Mouse (Mus musculus) fibroblast of lung, adult 2 months (primary cell): ENCODE measurements around the gene Olfr877.

ENCODE experiments used
- DNase-seq: peaks from one replicate; pipeline ENCODE4 v3.0.0-alpha.2; 2011; ENCODE audit warnings: low read depth

The Olfr877 gene

GRCm38 (mm10) chr9:37853969-37854368, at the start of gene Olfr877:
Gene Olfr877, plus strand, starts transcription at chr9:37854269.
- no peak for DNase-seq

GRCm38 (mm10) chr9:37807235-37807634, 46.8 kb upstream of the Olfr877 start:
- DNase-seq, result no peak

- DNase-seq, result peak; percentile 16
Measured at GRCm38 (mm10) chr9:37808456-37808855, 45.6 kb upstream of the Olfr877 start.

GRCm38 (mm10) chr9:37808976-37809375, 45.1 kb upstream of the Olfr877 start:
- no peak for DNase-seq

GRCm38 (mm10) chr9:37814696-37815095, 39.4 kb upstream of the Olfr877 start:
- DNase-seq, result no peak

DNA sequence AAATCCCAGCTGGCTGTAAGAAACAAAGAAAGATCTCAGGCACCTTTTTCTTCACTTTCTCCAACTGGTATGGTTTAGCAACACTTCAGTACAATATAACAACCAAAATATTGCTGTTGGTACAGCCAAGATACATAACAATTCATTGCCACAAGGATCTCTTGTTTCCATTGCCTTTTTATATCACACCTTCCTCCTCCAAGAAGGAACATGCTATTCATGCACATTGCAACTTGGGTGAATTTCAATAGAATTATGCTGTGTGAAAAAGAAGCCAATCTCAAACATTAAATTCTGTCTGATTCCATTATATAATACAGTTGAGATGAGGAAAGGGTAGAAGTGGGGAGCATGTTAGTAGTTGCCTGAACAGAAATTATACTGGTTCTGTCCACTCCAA, 24.2 kb upstream of the Olfr877 start:
- no peak for DNase-seq

DNA sequence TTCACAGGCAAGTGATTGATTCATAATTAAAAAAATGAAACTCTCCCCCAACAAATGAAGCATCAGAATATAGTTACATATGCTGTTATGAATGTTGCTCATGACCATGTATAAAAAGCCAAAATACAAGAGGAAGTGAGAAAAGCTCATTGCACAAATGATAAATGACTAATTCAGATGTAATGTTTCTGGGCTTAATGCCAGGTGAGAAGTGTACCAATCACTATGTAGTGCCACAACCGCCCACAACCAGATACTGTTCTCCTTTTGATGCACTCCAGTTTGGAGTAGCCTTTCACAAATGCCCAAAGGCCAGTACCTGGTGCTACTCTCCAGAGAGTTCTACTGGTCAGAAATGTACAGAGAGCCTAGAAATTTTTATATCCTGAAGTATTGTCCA, 20.7 kb upstream of the Olfr877 start:
- DNase-seq, result peak; percentile 22

DNA sequence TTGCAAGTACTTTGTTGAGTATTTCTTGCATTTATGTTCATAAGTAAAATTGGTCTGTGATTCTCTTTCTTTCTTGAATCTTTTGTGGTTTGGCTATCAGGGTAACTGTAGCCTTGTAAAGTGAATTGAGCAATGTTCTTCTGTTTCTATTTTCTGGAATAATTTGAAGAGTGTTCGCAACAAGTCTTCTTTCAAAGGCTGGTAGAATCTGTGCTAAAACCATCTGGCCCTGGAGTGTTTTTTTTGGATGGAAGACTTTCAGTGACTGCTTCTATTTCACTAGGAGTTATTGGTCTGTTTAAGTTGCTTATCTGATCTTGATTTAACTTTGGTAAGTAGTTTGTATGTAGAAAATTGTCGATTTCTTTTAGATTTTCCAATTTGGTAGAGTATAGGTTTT, 4.8 kb upstream of the Olfr877 start:
- DNase-seq, result no peak

DNA sequence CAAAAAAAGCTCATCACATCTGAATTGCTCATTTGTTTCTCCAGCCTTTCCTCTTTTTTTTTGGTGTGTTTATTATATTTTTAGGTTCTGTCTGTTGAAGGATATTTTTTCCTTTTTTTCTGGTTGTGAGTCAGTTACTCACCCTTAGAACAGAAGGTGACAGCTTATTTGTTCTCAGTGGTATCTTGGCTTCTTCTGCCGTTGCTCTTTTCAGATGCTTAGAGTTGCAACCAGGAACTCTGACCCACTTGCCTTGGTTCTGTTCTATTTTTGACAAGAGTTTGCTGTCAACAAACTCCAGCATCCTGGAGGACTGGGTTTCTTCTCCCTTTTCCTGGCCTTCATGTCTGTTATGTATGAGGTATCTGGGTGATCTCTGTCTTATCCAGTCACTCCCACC, 9.3 kb downstream of the Olfr877 start:
- no peak for DNase-seq

GRCm38 (mm10) chr9:37870246-37870645, 16.2 kb downstream of the Olfr877 start:
- no peak for DNase-seq

- DNase-seq, result no peak
Measured at GRCm38 (mm10) chr9:37871097-37871496, 17.0 kb downstream of the Olfr877 start.

GRCm38 (mm10) chr9:37871536-37871935, 17.5 kb downstream of the Olfr877 start:
- no peak for DNase-seq

GRCm38 (mm10) chr9:37890960-37891359, 36.9 kb downstream of the Olfr877 start:
- DNase-seq, result no peak

GRCm38 (mm10) chr9:37896661-37897060, 42.6 kb downstream of the Olfr877 start, which contains the start of gene Olfr145:
Gene Olfr145, plus strand, starts transcription at chr9:37896724.
- no peak for DNase-seq

GRCm38 (mm10) chr9:37905555-37905954, 51.5 kb downstream of the Olfr877 start:
- no peak for DNase-seq
